Mouse (Mus musculus) heart, postnatal 25 days (tissue): ENCODE data around the gene 1810046K07Rik. TPM values are rescaled to one million over a fixed set of nuclear protein-coding genes. Genes with fewer than 3 reads are reported as not detected.

Experiments
- DNase-seq: peaks from one replicate; pipeline ENCODE4 v3.0.0; 2022; ENCODE audit warnings: low spot score
- intact Hi-C: fragments of 180-260 bp; cut with DNase I; formaldehyde crosslinking; loops from one replicate; pipeline ENCODE4 v1.15.1; 2025
- total RNA-seq, 2 experiments: library from RNA; stranded (reverse); gene quantifications; 2 replicates each; pipeline ENCODE4 v1.2.3; 2021

The 1810046K07Rik gene
- total RNA-seq, result not detected

DNA sequence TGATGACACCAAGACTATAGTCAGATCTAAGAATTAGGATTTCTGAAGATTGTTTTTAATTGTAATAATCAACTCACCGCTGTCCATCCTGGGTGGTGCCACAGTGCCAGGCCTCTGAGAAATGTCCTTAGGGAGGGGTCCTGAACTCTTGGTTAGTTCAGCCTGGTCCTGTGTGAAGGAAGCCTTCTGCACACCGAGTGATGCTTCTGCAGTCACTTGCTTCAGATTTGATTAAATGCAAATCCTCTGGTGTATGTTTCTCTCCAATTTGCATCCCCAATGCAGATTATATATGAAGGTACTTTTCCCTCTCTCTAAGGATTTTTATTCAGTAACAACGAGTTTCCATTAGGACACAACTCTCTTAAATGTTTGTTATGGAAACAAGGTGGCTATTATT is at the start of gene 1810046K07Rik:
Gene 1810046K07Rik (minus strand): TSS at position 187 of the 400 bp plus-strand sequence.
- intact Hi-C loops, result no loop called here
- no peak for DNase-seq

GRCm38 (mm10) chr9:51369560-51369959 is 40.8 kb upstream of the 1810046K07Rik start:
- intact Hi-C loops, result no loop called here
- no peak for DNase-seq

DNA sequence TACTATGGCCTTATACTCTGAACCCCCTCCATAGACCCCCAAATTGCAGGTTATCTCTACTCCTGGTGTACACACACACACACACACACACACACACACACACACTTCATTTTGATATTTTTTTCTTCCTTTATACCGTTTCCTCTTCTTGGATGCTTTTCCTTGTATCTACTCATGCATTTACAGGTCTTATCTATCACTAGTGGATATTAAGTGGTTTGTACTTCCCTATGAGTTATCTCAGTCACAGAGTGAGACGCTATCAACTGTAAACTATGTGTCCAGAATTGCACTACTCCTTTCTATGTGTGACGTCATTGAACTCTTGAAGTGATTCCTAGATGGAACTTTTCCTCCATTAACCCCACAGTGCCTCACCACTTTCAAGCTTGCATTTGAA is 38.4 kb upstream of the 1810046K07Rik start:
- intact Hi-C loops, result no loop called here
- DNase-seq, result no peak

- intact Hi-C loops, result no loop called here
Observed at GRCm38 (mm10) chr9:51364059-51364458, 35.3 kb upstream of the 1810046K07Rik start.

DNA sequence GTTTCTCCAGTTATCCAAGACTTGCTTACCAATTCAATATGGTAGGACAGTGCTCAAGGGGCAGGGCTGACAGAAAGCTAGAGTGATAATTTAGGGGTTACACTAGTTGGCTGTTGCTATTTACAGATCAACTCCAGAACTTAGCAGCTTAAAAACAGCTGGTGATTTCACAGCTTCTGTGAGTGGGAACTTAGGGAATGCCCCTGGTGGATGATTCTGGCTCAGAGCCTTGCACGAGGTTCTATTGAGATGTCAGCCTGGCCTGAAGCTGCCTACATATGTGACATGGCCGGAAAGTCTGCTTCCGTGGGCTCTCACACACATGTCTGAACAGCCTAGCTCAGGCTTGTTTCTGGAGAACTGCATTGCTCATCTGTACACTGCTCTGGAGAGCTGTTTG is 24.8 kb upstream of the 1810046K07Rik start:
- intact Hi-C loops, result no loop called here
- no peak for DNase-seq

More at GRCm38 (mm10) chr9:51364059-51364458, 35.3 kb upstream of the 1810046K07Rik start:
- no peak for DNase-seq

DNA sequence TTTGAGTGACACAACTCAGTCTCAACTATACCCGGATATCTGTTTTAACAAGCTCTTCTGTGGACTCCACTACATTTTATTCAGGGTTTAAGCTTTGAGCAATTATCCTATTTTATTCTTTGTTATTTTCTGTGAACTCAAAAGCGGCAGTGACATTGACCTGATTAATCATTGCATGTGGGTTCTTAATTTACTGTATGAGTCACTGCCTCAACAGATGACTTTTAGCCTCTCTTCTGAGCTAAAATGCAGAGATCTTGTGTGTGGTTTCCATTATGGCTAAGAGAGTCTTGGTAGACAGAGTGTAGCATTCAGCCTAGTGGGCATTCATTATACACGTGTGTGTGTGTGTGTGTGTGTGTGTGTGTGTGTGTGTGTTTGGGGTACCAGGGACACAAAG is 24.2 kb upstream of the 1810046K07Rik start:
- no peak for DNase-seq
- intact Hi-C loops, result no loop called here

DNA sequence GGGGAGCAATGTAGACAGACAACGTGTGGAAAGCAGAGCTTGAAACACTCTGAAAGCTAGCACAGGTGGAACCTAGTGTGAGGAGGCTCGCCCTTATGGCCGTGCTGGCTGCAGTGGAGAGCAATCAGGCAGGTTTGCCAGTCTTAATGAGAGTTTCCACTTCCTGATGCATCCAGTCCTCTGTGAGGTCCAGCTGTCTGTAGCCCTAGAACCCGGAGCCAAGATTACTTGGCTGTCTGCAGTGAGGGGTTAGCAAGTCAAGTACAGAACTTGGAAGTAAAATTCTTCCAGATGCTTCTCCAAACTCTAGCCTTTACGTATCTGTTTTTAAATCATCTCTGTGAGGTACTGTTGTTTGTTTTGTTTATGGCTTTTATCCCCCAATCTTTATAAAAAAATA is 20.7 kb upstream of the 1810046K07Rik start:
- intact Hi-C loops, result no loop called here
- DNase-seq, result no peak

GRCm38 (mm10) chr9:51345768-51346167 is 17.1 kb upstream of the 1810046K07Rik start:
- intact Hi-C loops, result no loop called here
- no peak for DNase-seq

DNA sequence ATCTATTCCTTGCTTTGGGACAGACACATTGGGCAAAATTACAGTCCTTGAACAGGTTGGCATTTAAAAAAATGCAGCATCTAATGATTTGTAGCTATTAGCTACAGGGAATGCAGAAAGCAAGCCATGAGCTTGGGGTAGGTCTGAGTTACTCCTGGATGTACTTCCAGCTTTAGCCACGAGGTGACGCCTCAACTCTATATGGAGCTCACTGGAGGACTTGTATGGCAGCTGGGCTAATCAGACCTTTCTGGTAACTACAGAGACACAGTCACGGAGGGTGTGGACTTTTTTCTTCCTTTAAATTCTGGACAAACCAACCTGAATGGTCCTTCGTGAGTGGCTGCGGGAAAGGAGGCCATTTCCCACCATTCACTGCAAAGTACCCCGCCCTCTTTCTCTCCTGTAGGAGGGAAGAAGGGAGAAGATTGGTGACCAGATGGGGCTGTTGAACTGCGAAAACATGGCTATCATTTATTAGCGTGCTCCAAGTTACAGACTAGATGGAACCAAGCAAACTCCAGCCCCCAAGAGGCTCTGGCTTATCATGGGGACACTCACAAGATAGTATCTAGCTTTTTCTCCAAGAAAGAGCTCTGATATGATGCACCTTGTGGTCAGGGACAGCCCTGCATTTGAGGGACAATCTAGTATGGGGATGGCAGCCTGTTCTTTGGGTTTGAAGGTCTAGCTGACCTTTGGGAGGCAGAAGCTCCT is 6.7 kb upstream of the 1810046K07Rik start:
- intact Hi-C loops, result loop anchor here (1.0 to 10.0 kb wide), 3 partner anchors 299 to 574 kb away; no protein-coding TSS in a partner anchor

GRCm38 (mm10) chr9:51331449-51332238 is 2.9 kb upstream of the 1810046K07Rik start:
- intact Hi-C loops, result loop anchor here (10.0 kb wide), 1 partner anchor 303 kb away; no protein-coding TSS in a partner anchor
- no peak for DNase-seq

More for the DNA sequence above, 6.7 kb upstream of the 1810046K07Rik start:
- DNase-seq, result peak; percentile 24

- no peak for DNase-seq
- intact Hi-C loops, result no loop called here
Observed at GRCm38 (mm10) chr9:51327555-51327903, 1.2 kb downstream of the 1810046K07Rik start.

GRCm38 (mm10) chr9:51326619-51327554 is 1.8 kb downstream of the 1810046K07Rik start:
- intact Hi-C loops, result no loop called here
- DNase-seq, result no peak

- intact Hi-C loops, result no loop called here
- no peak for DNase-seq
Observed at GRCm38 (mm10) chr9:51324406-51325065, 4.2 kb downstream of the 1810046K07Rik start.

GRCm38 (mm10) chr9:51320096-51320495 is 8.6 kb downstream of the 1810046K07Rik start:
- no peak for DNase-seq
- intact Hi-C loops, result no loop called here

DNA sequence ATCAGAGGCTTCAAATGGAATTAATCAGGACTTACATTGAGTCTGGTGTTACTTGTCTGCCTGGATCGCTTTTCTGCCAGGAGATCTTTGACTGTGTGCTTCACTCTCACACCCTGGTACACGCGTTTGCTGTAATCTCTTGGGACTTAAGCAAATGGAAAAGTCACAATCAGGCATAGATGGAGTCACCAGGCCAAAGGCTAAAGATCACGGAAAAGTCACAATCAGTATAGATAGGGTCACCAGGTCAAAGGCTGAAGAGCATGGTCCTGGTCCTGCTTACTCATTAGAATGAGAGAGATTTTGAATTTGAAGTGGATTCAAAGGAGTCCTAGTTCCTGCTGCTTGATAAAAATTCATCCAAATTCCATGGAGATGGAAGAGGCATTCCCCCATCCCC is 10.5 kb downstream of the 1810046K07Rik start:
- intact Hi-C loops, result no loop called here
- DNase-seq, result no peak

DNA sequence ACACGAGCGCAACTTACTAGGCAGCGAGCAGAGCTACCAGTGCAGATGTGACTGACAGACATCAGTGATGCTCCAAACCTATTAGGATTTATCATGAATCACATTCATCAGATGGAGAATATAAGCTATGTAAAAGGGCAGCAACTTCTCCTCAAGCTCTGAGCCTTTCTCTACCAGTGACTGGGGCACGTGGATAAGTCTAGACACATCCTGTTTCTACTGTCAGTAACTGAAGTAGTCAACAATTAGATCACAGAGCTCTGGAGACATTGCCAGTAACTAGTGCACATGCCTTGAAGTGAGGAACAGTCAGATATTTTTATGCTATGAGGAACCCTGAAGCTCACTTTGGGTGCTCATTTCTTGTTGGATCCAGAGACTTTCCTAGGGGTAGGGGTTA is 11.4 kb downstream of the 1810046K07Rik start:
- DNase-seq, result no peak
- intact Hi-C loops, result no loop called here

GRCm38 (mm10) chr9:51315402-51316063 is 13.2 kb downstream of the 1810046K07Rik start:
- intact Hi-C loops, result no loop called here
- no peak for DNase-seq

DNA sequence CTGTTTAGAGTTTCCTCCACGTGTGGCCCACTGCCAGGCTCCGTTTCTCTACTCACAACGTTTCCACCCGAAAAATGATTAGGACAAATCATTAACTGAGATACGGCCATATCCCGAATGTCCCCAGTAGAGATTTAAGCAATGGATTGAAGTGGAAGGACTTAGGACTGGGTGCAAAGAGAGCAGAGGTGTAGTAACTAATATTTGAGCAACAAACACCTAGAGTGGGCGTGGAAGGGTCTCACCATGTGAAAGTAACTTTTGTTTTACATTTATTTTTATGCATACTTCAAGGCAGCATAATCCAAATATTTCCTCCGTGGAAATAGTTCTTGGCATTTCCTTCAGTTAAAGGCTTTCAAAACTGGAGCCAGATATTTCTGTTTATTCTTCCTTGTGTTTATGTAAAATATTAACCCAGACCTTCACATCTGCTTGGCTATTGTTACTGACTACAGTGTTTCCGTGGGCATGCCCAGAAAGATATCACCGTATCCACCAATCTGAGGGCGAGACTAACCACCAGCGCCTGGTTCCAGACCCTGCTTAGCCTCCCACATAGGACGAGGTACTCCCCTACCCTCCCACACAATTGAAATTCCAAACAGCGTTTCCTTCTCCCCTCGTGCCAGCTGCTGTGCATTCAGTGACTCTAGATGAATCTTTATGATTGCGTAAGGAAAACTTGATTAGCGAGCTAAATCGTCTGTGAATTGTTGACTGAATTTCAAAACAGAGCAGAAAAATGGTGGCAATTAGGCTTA is 16.0 kb downstream of the 1810046K07Rik start:
- intact Hi-C loops, result no loop called here
- DNase-seq, result no peak
